Mouse (Mus musculus): ENCODE data around the gene Rab2b. TPM values are rescaled to one million over a fixed set of nuclear protein-coding genes. Genes with fewer than 3 reads are reported as not detected.
A peak's percentile ranks its signal among the peaks of the same experiment; 100 is the strongest.

Gene Rab2b
- polyA plus RNA-seq (2012; rRNA removed), result 6.5 and 7.3 TPM in 2 replicates

DNA sequence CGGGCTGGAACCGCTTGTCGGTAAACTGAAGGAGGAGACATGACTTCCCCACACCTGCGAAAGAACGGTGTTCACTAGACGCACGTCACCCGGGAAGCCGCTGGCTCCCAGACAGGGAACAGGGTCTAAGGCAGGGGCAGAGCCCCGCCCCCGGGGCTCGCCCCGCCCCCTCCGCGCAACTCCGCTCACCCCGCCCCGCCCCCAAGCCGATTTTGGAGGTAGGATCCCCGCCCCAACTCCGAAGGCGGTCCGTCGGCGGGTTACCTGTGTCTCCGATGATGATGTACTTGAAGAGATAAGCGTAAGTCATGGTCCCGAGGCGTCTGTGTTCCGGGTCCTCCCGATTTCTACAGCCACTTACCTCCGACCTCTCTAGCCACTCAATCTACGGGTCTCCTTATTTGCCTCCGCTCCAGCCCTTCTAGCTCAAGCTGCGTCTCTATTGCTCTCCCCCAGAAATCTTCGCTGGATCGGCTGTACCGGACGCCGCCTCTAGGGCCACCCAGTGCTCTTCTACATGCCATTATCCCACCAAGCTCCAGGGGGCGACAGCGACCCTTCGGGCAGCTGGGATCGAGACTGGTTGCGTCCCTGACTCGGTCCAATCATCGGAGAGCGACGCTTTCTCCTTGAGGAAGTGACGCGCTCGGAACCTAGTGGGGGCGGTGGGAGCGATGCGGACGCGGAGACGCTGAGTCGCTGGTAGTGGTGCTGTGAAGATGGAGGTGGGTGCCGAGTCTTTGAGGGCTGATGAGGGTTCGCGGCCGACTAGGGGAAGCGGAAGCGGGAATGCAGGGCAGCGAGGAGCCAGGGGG lies at the start of gene Rab2b, which contains the start of gene Tox4:
Gene Rab2b (minus strand): TSS at position 614 of the 815 bp plus-strand sequence.
Gene Tox4 (plus strand): TSS at position 215 of the 815 bp plus-strand sequence.
- Histone ChIP-seq H3K27ac (ENCODE audit: insufficient read depth, low read length) (peak within 1 kb of the TSS; percentile 88), H3K4me1 (ENCODE audit: control insufficient read depth, insufficient read depth, insufficient read length) (0 out of 2 replicates have a peak, but pooled peaks cover 3% of the 10 kb centered on the region), H3K36me3 (ENCODE audit: control insufficient read depth, insufficient read depth, low read length) (peaks cover 5% of the 10 kb centered on the region; the same call in 1 of the 2 replicates), H3K4me3 (ENCODE audit: extremely low read depth, insufficient read depth, insufficient read length) (peak within 1 kb of the TSS; percentile 83), H3K27me3 (ENCODE audit: control insufficient read depth, insufficient read depth, low read length) (no peaks in the 10 kb centered on the region)
- WGBS, result under 1% methylated on average over 66 of the region's 66 CpGs
- TF ChIP-seq CTCF (IDR thresholded peaks at IDR 0.05; ENCODE audit: extremely low read depth, insufficient read depth, insufficient read length, insufficient replicate concordance) (peak; percentile 98), POLR2A (IDR thresholded peaks at IDR 0.05; ENCODE audit: low read depth, low read length) (peak; percentile 93)
- peak; percentile 97 to 99 for DNase-seq (ENCODE audit: low read depth in 1 of 2, low spot score in 2 of 2)

DNA sequence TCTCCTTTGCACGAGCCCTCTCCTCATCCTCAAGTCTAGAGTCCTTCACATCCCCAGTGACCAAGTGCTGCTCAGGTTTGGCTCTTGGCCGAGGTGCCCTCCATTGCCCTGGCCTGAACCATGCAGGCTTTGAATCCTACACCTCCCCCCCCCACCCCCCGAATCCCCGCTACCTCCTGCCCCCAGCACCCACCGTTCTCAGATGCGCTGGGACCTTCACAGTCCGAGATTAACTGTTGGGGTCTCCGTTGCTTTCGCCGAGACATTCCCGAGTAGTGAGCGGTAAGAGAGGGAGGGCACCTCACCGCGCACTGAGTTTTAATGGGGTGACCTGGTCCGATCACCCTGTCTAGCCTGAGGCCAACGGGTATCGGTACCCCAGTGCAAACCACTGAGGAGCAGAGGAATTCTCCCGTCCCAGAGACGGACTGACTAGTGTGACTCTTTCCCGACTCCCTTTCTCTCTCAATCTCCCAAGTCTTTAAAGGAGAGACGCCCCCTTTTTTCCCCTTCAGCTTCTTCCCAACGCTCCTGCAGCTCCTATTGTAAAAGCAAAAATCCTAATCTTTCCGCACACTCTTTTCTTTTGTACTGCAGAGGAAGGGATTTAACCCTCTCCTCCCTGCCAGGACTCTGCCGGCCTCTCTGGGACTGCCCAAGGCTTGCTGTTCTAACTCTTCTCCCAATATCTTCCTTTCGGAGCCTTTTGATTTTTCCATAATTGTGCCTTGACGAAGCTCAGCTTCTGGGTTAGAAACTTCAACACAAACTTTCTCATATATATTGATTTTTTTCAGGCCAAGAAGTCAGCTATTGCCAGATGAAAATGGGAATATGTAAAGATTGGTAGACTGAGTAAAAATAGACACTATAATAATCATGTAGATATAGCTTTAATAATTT lies 48.8 kb upstream of the Rab2b start, which contains the start of gene Sall2:
Gene Sall2 (minus strand): TSS at position 853 of the 903 bp plus-strand sequence.
- DNase-seq (ENCODE audit: low read depth in 1 of 2, low spot score in 2 of 2), result no peak
- no peak for TF ChIP-seq CTCF (IDR thresholded peaks at IDR 0.05; ENCODE audit: extremely low read depth, insufficient read depth, insufficient read length, insufficient replicate concordance)
- no peak for TF ChIP-seq POLR2A (IDR thresholded peaks at IDR 0.05; ENCODE audit: low read depth, low read length)
- H3K4me1 ChIP-seq (ENCODE audit: control insufficient read depth, insufficient read depth, insufficient read length), result no peaks in the 10 kb centered on the region
- H3K27me3 ChIP-seq (ENCODE audit: control insufficient read depth, insufficient read depth, low read length), result peaks cover 6% of the 10 kb centered on the region
- H3K36me3 ChIP-seq (ENCODE audit: control insufficient read depth, insufficient read depth, low read length), result no peaks in the 10 kb centered on the region
- 6% methylated on average over 26 of the region's 26 CpGs for WGBS
- H3K27ac ChIP-seq (ENCODE audit: insufficient read depth, low read length), result no peak within 1 kb of the TSS
- no peak within 1 kb of the TSS for H3K4me3 ChIP-seq (ENCODE audit: extremely low read depth, insufficient read depth, insufficient read length)

DNA sequence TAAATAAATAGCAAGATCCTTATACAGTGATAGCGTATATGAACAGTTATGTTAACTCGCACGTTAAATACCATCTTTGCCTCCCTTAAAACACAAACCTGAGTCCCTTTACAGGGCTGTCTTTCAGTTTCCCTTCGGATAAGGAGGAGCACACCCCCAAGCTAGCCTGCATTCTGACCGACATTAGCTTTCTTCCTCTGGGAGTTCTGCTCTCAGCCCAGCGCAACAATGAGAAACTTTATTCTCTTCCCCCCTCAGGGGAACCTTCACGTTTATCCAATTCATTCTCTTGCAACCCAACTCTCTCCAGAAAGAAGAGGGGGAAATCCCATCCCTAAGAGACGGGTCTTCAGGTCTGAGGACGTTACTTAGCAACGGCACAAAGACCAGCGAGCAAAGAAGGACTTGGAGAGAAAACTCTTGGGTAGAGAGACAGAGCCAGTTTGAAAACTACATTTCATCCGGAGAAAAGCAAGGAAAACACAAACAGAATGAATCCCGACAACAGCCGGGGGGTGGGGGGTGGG lies 48.1 kb upstream of the Rab2b start:
- DNase-seq (ENCODE audit: low read depth in 1 of 2, low spot score in 2 of 2), result no peak
- TF ChIP-seq CTCF (IDR thresholded peaks at IDR 0.05; ENCODE audit: extremely low read depth, insufficient read depth, insufficient read length, insufficient replicate concordance), result no peak
- no peak overlapping the region for H3K27ac ChIP-seq (ENCODE audit: insufficient read depth, low read length)
- H3K4me1 ChIP-seq (ENCODE audit: control insufficient read depth, insufficient read depth, insufficient read length), result no peaks in the 10 kb centered on the region
- WGBS, result 11% methylated on average over 14 of the region's 14 CpGs
- no peak overlapping the region for H3K4me3 ChIP-seq (ENCODE audit: extremely low read depth, insufficient read depth, insufficient read length)
- no peaks in the 10 kb centered on the region for H3K36me3 ChIP-seq (ENCODE audit: control insufficient read depth, insufficient read depth, low read length)
- peaks cover 6% of the 10 kb centered on the region for H3K27me3 ChIP-seq (ENCODE audit: control insufficient read depth, insufficient read depth, low read length)

DNA sequence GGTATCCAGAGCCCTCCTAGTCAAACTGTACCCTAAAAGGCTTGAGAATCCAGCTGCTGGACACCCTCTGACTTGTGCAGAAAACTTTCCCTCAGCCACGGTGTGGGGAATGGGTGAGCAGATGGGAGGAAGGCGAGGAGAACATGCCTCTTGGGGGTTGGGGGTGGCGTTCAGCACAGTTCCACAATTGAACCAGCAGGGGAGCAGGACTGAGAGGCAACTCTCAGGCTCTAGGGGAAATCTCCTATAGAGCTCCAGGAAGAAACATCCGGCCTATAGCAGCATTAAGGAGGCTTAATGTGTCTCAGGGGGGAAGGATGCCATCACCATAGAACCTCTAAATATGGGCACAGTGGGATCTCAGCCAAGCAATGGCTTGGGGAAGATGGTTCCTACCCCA lies 46.5 kb upstream of the Rab2b start:
- TF ChIP-seq CTCF (IDR thresholded peaks at IDR 0.05; ENCODE audit: extremely low read depth, insufficient read depth, insufficient read length, insufficient replicate concordance) (no peak), POLR2A (IDR thresholded peaks at IDR 0.05; ENCODE audit: low read depth, low read length) (no peak)
- no peaks in the 10 kb centered on the region for H3K4me1 ChIP-seq (ENCODE audit: control insufficient read depth, insufficient read depth, insufficient read length)
- H3K36me3 ChIP-seq (ENCODE audit: control insufficient read depth, insufficient read depth, low read length), result no peaks in the 10 kb centered on the region
- WGBS, result 25% methylated on average over 4 of the region's 4 CpGs
- no peak overlapping the region for H3K27ac ChIP-seq (ENCODE audit: insufficient read depth, low read length)
- H3K27me3 ChIP-seq (ENCODE audit: control insufficient read depth, insufficient read depth, low read length), result peaks cover 6% of the 10 kb centered on the region
- H3K4me3 ChIP-seq (ENCODE audit: extremely low read depth, insufficient read depth, insufficient read length), result no peak overlapping the region
- DNase-seq (ENCODE audit: low read depth in 1 of 2, low spot score in 2 of 2), result no peak

DNA sequence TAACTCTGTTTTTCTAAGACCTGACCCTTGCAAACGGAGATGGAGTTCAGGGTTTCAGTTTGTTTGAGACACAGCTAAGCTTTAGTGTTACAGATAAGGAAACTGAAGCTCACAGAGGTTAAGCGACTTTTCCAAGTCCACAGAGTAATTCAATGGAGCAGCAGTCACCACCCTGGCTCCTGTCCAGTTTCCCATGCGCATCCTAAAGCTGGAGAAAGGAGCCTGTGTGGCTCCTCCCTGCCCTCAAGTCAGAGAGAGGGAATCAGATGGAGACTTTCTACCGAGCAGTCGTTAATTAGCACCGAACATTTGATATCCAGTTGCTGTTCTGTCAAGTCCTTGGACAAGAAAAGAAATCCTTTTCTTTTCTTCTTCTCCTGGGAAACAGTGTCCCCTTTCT lies 40.0 kb upstream of the Rab2b start:
- WGBS, result 86% methylated on average over 6 of the region's 6 CpGs
- no peak for DNase-seq (ENCODE audit: low read depth in 1 of 2, low spot score in 2 of 2)
- H3K27me3 ChIP-seq (ENCODE audit: control insufficient read depth, insufficient read depth, low read length), result peaks cover 5% of the 10 kb centered on the region
- no peak overlapping the region for H3K4me3 ChIP-seq (ENCODE audit: extremely low read depth, insufficient read depth, insufficient read length)
- TF ChIP-seq CTCF (IDR thresholded peaks at IDR 0.05; ENCODE audit: extremely low read depth, insufficient read depth, insufficient read length, insufficient replicate concordance) (no peak), POLR2A (IDR thresholded peaks at IDR 0.05; ENCODE audit: low read depth, low read length) (no peak)
- H3K27ac ChIP-seq (ENCODE audit: insufficient read depth, low read length), result no peak overlapping the region
- no peaks in the 10 kb centered on the region; the same call in 1 of the 2 replicates for H3K4me1 ChIP-seq (ENCODE audit: control insufficient read depth, insufficient read depth, insufficient read length)
- no peaks in the 10 kb centered on the region for H3K36me3 ChIP-seq (ENCODE audit: control insufficient read depth, insufficient read depth, low read length)

DNA sequence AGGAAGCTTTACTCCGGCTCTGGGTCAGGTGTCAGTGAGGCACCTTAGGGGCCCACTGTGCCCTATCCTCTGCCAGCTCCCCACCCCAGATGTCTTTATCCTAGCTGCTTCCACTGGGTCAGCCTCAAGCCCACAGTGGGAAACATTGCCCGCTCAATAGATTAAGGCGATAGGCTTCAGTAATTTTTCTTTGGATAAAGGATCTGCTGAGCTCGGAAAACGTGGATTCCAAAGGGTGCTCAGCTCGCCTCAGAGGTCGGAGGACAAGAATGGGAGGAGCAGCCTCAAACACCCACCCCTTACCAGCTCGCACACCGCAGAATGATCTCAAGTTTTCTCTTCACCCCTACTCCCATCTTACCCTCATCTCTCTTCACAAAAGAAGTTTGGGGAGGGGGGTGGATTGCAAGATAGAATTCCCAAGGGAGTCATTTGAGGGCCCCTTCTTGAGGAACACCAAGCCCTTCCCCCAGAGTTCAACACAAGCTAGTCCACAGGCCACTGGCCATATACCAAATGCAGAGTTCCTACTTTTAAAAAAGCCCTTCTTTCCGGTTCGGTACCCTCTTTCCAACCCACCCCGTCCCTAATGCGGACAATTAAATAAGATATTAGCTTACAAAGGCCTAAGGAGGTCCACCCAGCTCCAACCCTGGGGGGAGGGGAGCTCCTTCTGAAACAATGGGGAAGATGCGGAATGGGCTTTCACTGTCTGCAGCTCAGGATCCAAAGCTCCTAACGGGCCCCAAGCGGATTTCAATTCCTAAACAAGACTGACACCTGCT lies 37.3 kb upstream of the Rab2b start:
- Histone ChIP-seq H3K36me3 (ENCODE audit: control insufficient read depth, insufficient read depth, low read length) (no peaks in the 10 kb centered on the region), H3K4me3 (ENCODE audit: extremely low read depth, insufficient read depth, insufficient read length) (peak overlapping the region; percentile 70), H3K27me3 (ENCODE audit: control insufficient read depth, insufficient read depth, low read length) (peaks cover 3% of the 10 kb centered on the region), H3K27ac (ENCODE audit: insufficient read depth, low read length) (0 out of 2 replicates have a peak overlapping the region, but pooled peaks have one; percentile 31), H3K4me1 (ENCODE audit: control insufficient read depth, insufficient read depth, insufficient read length) (no peaks in the 10 kb centered on the region; the same call in 1 of the 2 replicates)
- WGBS, result 24% methylated on average over 16 of the region's 16 CpGs
- no peak for DNase-seq (ENCODE audit: low read depth in 1 of 2, low spot score in 2 of 2)
- TF ChIP-seq POLR2A (IDR thresholded peaks at IDR 0.05; ENCODE audit: low read depth, low read length) (no peak), CTCF (IDR thresholded peaks at IDR 0.05; ENCODE audit: extremely low read depth, insufficient read depth, insufficient read length, insufficient replicate concordance) (no peak)

Measured in spleen, adult 2 months (tissue).